Mouse (Mus musculus) hindbrain, embryonic 14.5 days (tissue): ENCODE measurements around the gene Cdh10. TPM values are rescaled to one million over a fixed set of nuclear protein-coding genes. Genes with fewer than 3 reads are reported as not detected.

Experiments used
- ATAC-seq: fragments of 200-750 bp; cut with Nextera tagmentation; 2 replicates; pipeline ENCODE4 v1.8.0; 2017; ENCODE audit warnings: moderate number of reproducible peaks, mild to moderate bottlenecking, moderate TSS enrichment, moderate library complexity; ENCODE audit not compliant: low FRiP score
- DNase-seq: peaks from one replicate; pipeline ENCODE4 v3.0.0-alpha.2; 2015; ENCODE audit warnings: low spot score
- H3K27ac ChIP-seq: fragments of 300-500 bp; sonication (generic); 2 replicates; pipeline ENCODE4 v1.5.1; 2014; ENCODE audit warnings: mild to moderate bottlenecking, moderate library complexity
- H3K27me3 ChIP-seq: fragments of 300-500 bp; sonication (generic); 2 replicates; pipeline ENCODE4 v1.6.1; 2014; ENCODE audit warnings: mild to moderate bottlenecking, low read length, mixed read lengths; ENCODE audit not compliant: control insufficient read depth, insufficient read depth
- H3K36me3 ChIP-seq: fragments of 300-500 bp; sonication (generic); replicated peaks from 2 replicates; pipeline ENCODE4 v1.6.1; 2014; ENCODE audit not compliant: control insufficient read depth, insufficient read depth
- H3K4me1 ChIP-seq: fragments of 300-500 bp; sonication (generic); replicated peaks from 2 replicates; pipeline ENCODE4 v1.6.1; 2014; ENCODE audit warnings: antibody characterized with exemption, low read length, mixed read lengths; ENCODE audit not compliant: control insufficient read depth, insufficient read depth
- H3K4me2 ChIP-seq: fragments of 300-500 bp; sonication (generic); replicated peaks from 2 replicates; pipeline ENCODE4 v1.6.1; 2014; ENCODE audit warnings: mild to moderate bottlenecking, moderate library complexity
- H3K4me3 ChIP-seq: fragments of 300-500 bp; sonication (generic); replicated peaks from 2 replicates; pipeline ENCODE4 v1.5.1; 2014; ENCODE audit warnings: mild to moderate bottlenecking, low read length
- H3K9ac ChIP-seq: fragments of 300-500 bp; sonication (generic); 2 replicates; pipeline ENCODE4 v1.6.1; 2014
- H3K9me3 ChIP-seq: fragments of 300-500 bp; sonication (generic); 2 replicates; pipeline ENCODE4 v1.6.1; 2016; ENCODE audit warnings: low read length; ENCODE audit not compliant: control insufficient read depth
- WGBS: fragments of 180-500 bp; shearing (Covaris S2); extraction: QIAGEN DNeasy Blood & Tissue Kit; methylation state at CpG from one replicate; pipeline ENCODE4 v1.1.7; 2014; 5-methylcytosine and 5-hydroxymethylcytosine counted together
- polyA plus RNA-seq: library from polyadenylated mRNA; unstranded; fragments of >200 nt; fragmentation: Nextera tagmentation; extraction: Ambion mirVana; gene quantifications from 2 replicates; pipeline ENCODE4 v1.2.1, GENCODE M21; 2014

Gene Cdh10
- polyA plus RNA-seq = 31.2 and 35.2 TPM in 2 replicates

DNA sequence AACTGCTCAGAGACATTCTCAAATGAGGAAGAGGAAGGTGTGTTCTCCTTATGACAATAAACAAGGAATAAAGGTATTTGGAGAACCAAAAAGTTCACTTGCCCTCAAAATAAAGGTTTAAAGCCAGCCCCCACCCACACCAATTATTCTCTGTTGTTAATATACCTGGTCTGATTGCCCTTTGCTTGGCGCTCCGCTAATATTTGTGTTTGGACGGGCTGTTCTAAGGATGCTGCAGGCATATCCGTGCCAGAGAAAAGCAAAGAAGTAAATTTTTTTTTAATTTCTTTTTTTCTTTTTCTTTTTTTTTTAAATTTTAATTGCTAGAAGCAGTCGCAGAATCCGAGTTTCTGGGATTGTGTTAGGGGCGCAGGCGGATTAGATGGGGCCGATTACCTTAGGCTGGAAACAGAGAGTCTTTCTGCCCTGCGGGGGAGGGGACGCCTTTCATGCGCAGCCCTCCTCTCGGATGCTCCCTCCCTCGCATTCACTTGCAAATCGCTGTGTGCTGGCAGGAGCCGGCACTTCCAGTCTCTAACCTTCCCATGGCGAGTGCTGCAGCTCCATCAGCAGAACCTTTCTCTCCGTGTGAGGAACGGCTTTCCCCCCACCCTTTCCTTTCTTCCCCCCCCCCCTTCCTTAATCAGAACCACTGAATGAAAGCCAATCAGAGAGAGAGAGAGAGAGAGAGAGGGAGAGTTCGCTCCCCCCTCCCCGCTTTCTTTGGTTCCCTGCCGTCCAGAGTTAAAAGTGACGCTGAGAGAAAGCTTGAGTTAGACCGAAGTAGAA is at the start of gene Cdh10:
Cdh10 (plus strand) TSS at position 763 of the 789 bp plus-strand sequence.
- H3K4me3 ChIP-seq = peak within 1 kb of the TSS; percentile 45
- no peaks in the 10 kb centered on the region for H3K27me3 ChIP-seq
- peak within 1 kb of the TSS; percentile 62 for H3K4me2 ChIP-seq
- no peaks in the 10 kb centered on the region for H3K36me3 ChIP-seq
- under 1% methylated on average over 24 of the region's 24 CpGs for WGBS
- no peaks in the 10 kb centered on the region for H3K9me3 ChIP-seq
- peak within 1 kb of the TSS; percentile 71 for H3K9ac ChIP-seq
- DNase-seq = peak; percentile 81
- peak; percentile 93 for ATAC-seq
- 0 out of 2 replicates have a peak, but pooled peaks cover 11% of the 10 kb centered on the region for H3K4me1 ChIP-seq
- H3K27ac ChIP-seq = peak within 1 kb of the TSS; percentile 77

DNA sequence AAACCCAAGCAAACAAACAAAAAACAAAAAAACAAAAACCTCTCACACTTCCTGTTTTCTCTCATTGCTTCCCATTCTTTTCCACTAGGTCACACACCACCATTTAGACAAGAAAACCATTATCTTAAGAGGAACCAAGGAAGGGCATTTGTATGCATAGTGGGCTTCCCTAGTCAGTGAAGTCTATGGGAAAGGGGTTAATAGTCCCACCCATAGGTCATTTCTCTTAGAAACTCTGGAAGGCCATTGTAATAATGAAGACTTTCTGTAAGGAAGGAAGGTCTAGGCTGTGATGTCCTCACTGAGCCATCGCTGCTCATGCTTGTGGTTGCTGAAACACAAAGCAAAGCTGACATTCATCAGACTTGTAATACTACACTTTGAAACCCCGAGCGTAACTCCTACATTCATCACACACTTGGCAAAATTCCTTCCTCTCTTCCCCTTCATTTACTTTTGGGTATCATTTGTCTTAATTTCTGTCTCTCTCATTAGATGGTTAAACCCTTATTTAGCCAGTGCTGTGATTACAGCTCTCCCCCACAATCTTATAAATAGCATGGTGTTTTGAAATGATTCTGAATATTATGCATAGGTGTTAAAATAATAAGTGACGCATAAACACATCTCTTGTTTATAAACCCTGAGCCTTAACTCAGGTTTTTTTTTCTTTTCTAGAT is 9.5 kb upstream of the Cdh10 start:
- Histone ChIP-seq H3K27ac (no peak overlapping the region), H3K4me1 (no peaks in the 10 kb centered on the region), H3K27me3 (no peaks in the 10 kb centered on the region), H3K9ac (no peak overlapping the region), H3K36me3 (no peaks in the 10 kb centered on the region), H3K4me2 (no peak overlapping the region), H3K4me3 (no peak overlapping the region), H3K9me3 (no peaks in the 10 kb centered on the region)
- 40% methylated on average over 4 of the region's 4 CpGs for WGBS
- no peak for DNase-seq
- ATAC-seq = peak; percentile 74; the same call in 1 of the 2 replicates

DNA sequence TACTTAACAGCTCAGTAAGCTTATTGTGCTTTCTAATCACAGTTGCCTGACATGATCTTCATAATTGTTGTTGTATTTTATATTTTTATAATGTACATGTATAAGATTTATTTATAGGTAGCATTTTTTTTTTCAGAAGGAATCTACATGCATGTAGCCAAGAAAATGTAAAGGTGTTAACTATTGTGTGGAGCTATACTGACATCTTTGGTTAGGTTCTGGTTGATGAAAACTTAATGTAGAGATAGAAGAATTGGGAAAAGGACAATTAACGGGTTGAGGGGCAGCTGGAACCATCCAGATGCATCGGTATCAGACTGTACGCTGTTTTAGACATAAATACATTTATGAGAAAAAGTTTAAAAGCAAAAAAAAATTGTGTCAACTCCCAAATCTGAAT is 1.0 kb upstream of the Cdh10 start:
- WGBS = 64% methylated on average over 3 of the region's 3 CpGs
- ATAC-seq = no peak
- 0 out of 2 replicates have a peak, but pooled peaks cover 11% of the 10 kb centered on the region for H3K4me1 ChIP-seq
- H3K4me2 ChIP-seq = peak overlapping the region; percentile 62
- peak overlapping the region; percentile 71 for H3K9ac ChIP-seq
- no peaks in the 10 kb centered on the region for H3K9me3 ChIP-seq
- peak overlapping the region; percentile 45; the same call in 1 of the 2 replicates for H3K4me3 ChIP-seq
- 0 out of 2 replicates have a peak overlapping the region, but pooled peaks have one; percentile 77 for H3K27ac ChIP-seq
- H3K27me3 ChIP-seq = no peaks in the 10 kb centered on the region
- no peaks in the 10 kb centered on the region for H3K36me3 ChIP-seq
- DNase-seq = peak; percentile 50

DNA sequence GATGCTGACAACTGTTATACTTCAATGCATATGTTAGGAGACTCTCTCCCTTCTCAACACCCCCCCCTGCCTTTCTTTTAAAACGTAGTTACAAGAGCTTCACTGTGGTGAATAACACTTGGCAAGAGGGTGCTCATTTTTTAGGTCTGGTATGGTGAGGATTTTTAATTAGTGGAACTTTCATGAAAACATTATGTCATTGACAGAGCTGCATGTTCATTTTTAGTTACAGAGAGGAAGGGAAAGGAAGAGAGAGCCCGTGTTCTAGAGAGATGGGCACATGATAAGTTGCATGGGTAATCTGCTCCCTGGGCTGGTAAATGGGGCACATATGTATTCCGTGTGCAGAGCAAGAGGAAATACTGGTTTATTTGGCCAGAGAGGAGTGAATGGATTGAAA is 1.5 kb downstream of the Cdh10 start:
- no peak for ATAC-seq
- H3K4me1 ChIP-seq = 0 out of 2 replicates have a peak, but pooled peaks cover 11% of the 10 kb centered on the region

DNA sequence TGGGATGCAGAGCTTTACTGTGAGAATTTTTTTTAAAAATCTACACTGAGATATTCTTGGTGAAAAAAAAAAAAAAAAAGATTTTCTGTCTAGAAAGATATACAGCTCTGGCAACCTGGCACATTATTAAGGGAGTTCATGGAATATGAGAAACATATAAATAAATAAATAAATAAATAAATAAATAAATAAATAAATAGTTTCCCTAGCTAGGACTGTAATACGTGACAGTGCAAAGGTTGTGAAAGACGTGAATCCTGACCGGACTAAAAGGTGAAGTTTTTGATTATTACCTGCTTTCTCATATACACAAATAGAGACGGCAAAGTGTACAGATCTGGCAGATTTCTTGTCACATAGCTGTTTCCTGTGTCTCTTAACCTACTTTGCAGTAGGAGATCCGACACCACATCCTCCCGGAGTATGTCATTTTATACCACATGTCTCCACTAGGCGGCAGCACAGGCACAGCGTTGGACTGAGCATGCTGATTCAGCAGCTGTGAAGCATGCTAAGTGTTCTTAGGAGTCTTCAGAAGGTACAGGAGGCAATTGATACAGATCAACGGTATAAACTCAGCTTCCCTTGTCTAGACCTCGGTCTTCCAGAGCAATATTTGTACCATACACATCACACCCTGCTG is 2.5 kb downstream of the Cdh10 start:
- H3K27me3 ChIP-seq = no peaks in the 10 kb centered on the region
- DNase-seq = peak; percentile 96
- H3K4me3 ChIP-seq = peak overlapping the region; percentile 45
- no peaks in the 10 kb centered on the region for H3K9me3 ChIP-seq
- WGBS = 25% methylated on average over 10 of the region's 10 CpGs
- H3K27ac ChIP-seq = 0 out of 2 replicates have a peak overlapping the region, but pooled peaks have one; percentile 77
- peak; percentile 58 for ATAC-seq
- no peaks in the 10 kb centered on the region for H3K36me3 ChIP-seq
- H3K9ac ChIP-seq = peak overlapping the region; percentile 71; the same call in 1 of the 2 replicates
- 0 out of 2 replicates have a peak, but pooled peaks cover 11% of the 10 kb centered on the region for H3K4me1 ChIP-seq
- H3K4me2 ChIP-seq = peak overlapping the region; percentile 62

More for the DNA sequence above, 1.5 kb downstream of the Cdh10 start:
- Histone ChIP-seq H3K9me3 (no peaks in the 10 kb centered on the region), H3K36me3 (no peaks in the 10 kb centered on the region), H3K27ac (peak overlapping the region; percentile 77), H3K9ac (peak overlapping the region; percentile 71), H3K27me3 (no peaks in the 10 kb centered on the region), H3K4me3 (peak overlapping the region; percentile 45), H3K4me2 (peak overlapping the region; percentile 62)
- no peak for DNase-seq
- 6% methylated on average over 3 of the region's 3 CpGs for WGBS

DNA sequence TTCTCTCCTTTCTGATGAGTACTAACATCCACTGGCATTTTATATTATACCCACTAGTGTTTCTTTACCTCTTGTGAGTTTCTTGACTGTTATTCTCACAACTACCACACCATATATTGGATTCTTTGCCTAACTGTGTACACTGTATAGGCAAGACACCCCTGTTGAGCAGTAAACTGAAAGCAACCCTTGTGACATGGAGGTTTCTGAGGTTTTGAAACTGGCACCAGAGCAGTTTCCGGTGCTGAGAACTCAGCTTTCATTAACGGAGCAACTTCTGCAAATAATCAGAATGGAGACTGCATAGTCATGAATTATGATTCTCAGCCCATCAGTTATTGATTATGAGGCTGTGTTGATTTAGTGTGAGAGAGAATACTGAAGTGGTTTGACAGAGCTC is 4.7 kb downstream of the Cdh10 start:
- no peak overlapping the region for H3K9ac ChIP-seq
- ATAC-seq = no peak
- no peak overlapping the region for H3K27ac ChIP-seq
- no peaks in the 10 kb centered on the region for H3K27me3 ChIP-seq
- WGBS = 81% methylated on average over 2 of the region's 2 CpGs
- H3K4me2 ChIP-seq = peak overlapping the region; percentile 62
- H3K4me1 ChIP-seq = 0 out of 2 replicates have a peak, but pooled peaks cover 11% of the 10 kb centered on the region
- no peak for DNase-seq
- no peaks in the 10 kb centered on the region for H3K9me3 ChIP-seq
- no peaks in the 10 kb centered on the region for H3K36me3 ChIP-seq
- no peak overlapping the region for H3K4me3 ChIP-seq

DNA sequence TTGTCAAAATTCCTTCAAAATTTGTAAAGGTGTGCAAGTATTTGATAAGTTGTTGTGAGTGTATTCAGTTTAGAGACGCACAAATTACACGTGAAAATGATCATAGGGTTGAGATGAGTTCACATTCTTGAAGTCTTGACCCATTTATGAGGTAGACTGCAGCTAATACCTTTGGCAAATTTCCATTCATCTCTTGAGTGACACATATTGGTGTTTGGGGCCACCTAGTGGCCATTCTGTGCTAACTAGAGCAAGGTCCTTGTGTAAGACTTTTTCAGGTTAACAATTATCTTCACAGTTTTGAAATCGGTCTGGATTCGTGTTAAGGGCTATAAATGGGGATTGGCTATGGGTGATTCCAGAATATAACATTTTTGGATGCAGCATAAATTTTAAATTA is 13.5 kb downstream of the Cdh10 start:
- no peaks in the 10 kb centered on the region for H3K4me1 ChIP-seq
- H3K4me3 ChIP-seq = no peak overlapping the region
- no peak overlapping the region for H3K9ac ChIP-seq
- H3K27ac ChIP-seq = no peak overlapping the region
- ATAC-seq (no peak), DNase-seq (peak; percentile 80)
- no peak overlapping the region for H3K4me2 ChIP-seq
- H3K36me3 ChIP-seq = no peaks in the 10 kb centered on the region
- H3K9me3 ChIP-seq = no peaks in the 10 kb centered on the region
- 21% methylated on average over 4 of the region's 4 CpGs for WGBS
- no peaks in the 10 kb centered on the region for H3K27me3 ChIP-seq

DNA sequence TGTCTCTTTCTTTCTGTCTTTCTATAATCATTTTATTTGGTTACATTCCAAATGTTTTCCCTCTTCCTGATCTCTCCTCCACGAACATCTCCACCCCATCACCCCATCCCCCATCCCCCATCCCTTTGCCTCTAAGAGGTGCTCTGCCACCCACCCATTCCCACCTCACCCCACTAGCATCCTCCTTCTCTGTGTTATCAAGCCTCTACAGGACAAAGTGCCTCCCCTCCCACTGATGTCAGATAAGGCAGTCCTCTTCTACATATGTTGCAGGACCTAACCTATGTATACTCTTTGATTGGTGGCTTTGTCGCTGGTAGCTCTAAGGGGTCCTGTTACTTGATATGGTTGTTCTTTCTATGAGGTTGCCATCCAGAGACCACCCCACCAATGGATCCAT is 23.0 kb downstream of the Cdh10 start:
- Histone ChIP-seq H3K4me2 (no peak overlapping the region), H3K4me1 (0 out of 2 replicates have a peak, but pooled peaks cover 5% of the 10 kb centered on the region), H3K9me3 (no peaks in the 10 kb centered on the region), H3K4me3 (no peak overlapping the region), H3K9ac (no peak overlapping the region), H3K27ac (no peak overlapping the region), H3K27me3 (no peaks in the 10 kb centered on the region), H3K36me3 (no peaks in the 10 kb centered on the region)
- 83% methylated on average over 2 of the region's 2 CpGs for WGBS
- ATAC-seq = no peak
- no peak for DNase-seq
